ENCODE assay signal across 8 mouse cellular contexts in genomic region chrX:102476784-102477183, GRCm38 (mm10). TPM values are rescaled to one million over a fixed set of nuclear protein-coding genes. Genes with fewer than 3 reads are reported as not detected.
DNase-seq lines count a peak whose midpoint lies in the region; ATAC-seq lines count a peak whose summit lies in the region.

No protein-coding gene starts in this region.

- DNase-seq in 3T3-L1 (ENCODE audit: low read depth, low spot score): peak; percentile 79
- DNase-seq in CD8-positive naive resting alpha-beta T cell, adult 2 months (ENCODE audit: low read depth in 2 of 2, low spot score in 2 of 2): peak; percentile 12 to 52
- DNase-seq in c-Kit-positive CD71-positive TER-119-negative erythroid progenitor cells, embryonic 14.5 days (ENCODE audit: low read depth): peak; percentile 25
- DNase-seq in frontal cortex, adult 2 months (ENCODE audit: extremely low spot score in 1 of 2, low spot score in 1 of 2): peak; percentile 42 to 90
- DNase-seq in layer of hippocampus, adult 11-12 months (ENCODE audit: low spot score): peak; percentile 83
- DNase-seq in lung, postnatal 10 days: peak; percentile 68
- peak; percentile 50 to 61 for DNase-seq in right cerebral cortex, postnatal 36 days (ENCODE audit: low spot score in 2 of 2)

- no peak; the same call in 1 of the 2 replicates for ATAC-seq in erythroblast, adult 5-6 weeks (replicated peaks; ENCODE audit: low FRiP score, poor library complexity, severe bottlenecking)

RNA-seq across cellular contexts. Expression of gene Hdac8, which starts 28.4 kb away (rescaled TPM):
- 14.1 and 14.2 TPM in 2 replicates for polyA plus RNA-seq in frontal cortex, adult 2 months (2012; rRNA removed)
- total RNA-seq in erythroblast, adult 5-6 weeks (2015; ENCODE audit: low replicate concordance): 0.84 and 7.3 TPM in 2 replicates
- total RNA-seq in erythroblast, adult 5-6 weeks (2017; ENCODE audit: low replicate concordance): 4.1 and 8.8 TPM in 2 replicates

Comparison
In these comparisons a context has a peak if more than half of its experiments do, and no peak if none do; other contexts are left out.
1. DNase-seq: peak in every context shown above with its lines; median percentile 83 in layer of hippocampus, adult 11-12 months; 79 in 3T3-L1; 68 in lung, postnatal 10 days; 66 in frontal cortex, adult 2 months; 56 in right cerebral cortex, postnatal 36 days; 32 in CD8-positive naive resting alpha-beta T cell, adult 2 months; 25 in c-Kit-positive CD71-positive TER-119-negative erythroid progenitor cells, embryonic 14.5 days.